Mouse (Mus musculus) limb, embryonic 10.5 days (tissue): ENCODE data around the gene Gm38655. TPM values are rescaled to one million over a fixed set of nuclear protein-coding genes. Genes with fewer than 3 reads are reported as not detected.
"Not testable (repeated sequence)": the region's sequence is repeated elsewhere in the genome, so short reads cannot be mapped to it uniquely, and the experiment has no call there.

Experiments used
- DNase-seq: peaks from one replicate; pipeline ENCODE4 v3.0.0-alpha.2; 2017; ENCODE audit warnings: low spot score
- H3K27ac ChIP-seq: fragments of 300-500 bp; sonication (generic); 2 replicates; pipeline ENCODE4 v1.5.1; 2016; ENCODE audit warnings: mild to moderate bottlenecking
- H3K27me3 ChIP-seq: fragments of 300-500 bp; sonication (generic); 2 replicates; pipeline ENCODE4 v1.6.1; 2016; ENCODE audit warnings: low read depth, mild to moderate bottlenecking; ENCODE audit not compliant: poor library complexity, severe bottlenecking
- H3K36me3 ChIP-seq: fragments of 300-500 bp; sonication (generic); 2 replicates; pipeline ENCODE4 v1.6.1; 2016; ENCODE audit warnings: mild to moderate bottlenecking, moderate library complexity
- H3K4me1 ChIP-seq: fragments of 300-500 bp; sonication (generic); 2 replicates; pipeline ENCODE4 v1.6.1; 2016
- H3K4me3 ChIP-seq: fragments of 300-500 bp; sonication (generic); 2 replicates; pipeline ENCODE4 v1.5.1; 2016; ENCODE audit warnings: mild to moderate bottlenecking, moderate library complexity
- H3K9me3 ChIP-seq: fragments of 300-500 bp; sonication (generic); replicated peaks from 2 replicates; pipeline ENCODE4 v1.6.1; 2016; ENCODE audit warnings: mild to moderate bottlenecking
- WGBS: fragments of 180-500 bp; shearing (Covaris S2); methylation state at CpG from one replicate; pipeline ENCODE4 v1.1.7; 2016; 5-methylcytosine and 5-hydroxymethylcytosine counted together
- polyA plus RNA-seq: library from polyadenylated mRNA; unstranded; fragments of >200 nt; fragmentation: Nextera tagmentation; extraction: Ambion mirVana; gene quantifications from 2 replicates; pipeline ENCODE4 v1.2.1, GENCODE M21; 2016

Gene Gm38655
- polyA plus RNA-seq, 1 experiment from 2014 or later, result not detected

- no peak for DNase-seq
- no peaks in the 10 kb centered on the region for H3K27me3 ChIP-seq
- no peak within 1 kb of the TSS for H3K27ac ChIP-seq
- H3K36me3 ChIP-seq, result peaks cover 43% of the 10 kb centered on the region
- 83% methylated on average over 1 of the region's 1 CpGs for WGBS
- 0 out of 2 replicates have a peak, but pooled peaks cover 3% of the 10 kb centered on the region for H3K4me1 ChIP-seq
- no peaks in the 10 kb centered on the region for H3K9me3 ChIP-seq
- no peak within 1 kb of the TSS for H3K4me3 ChIP-seq
Observed at GRCm38 (mm10) chr17:25162161-25162560, 13.1 kb downstream of the Gm38655 start, which contains the start of gene Ccdc154. TSS of gene Ccdc154 (plus strand) at chr17:25162461.

- H3K9me3 ChIP-seq, result no peaks in the 10 kb centered on the region
- WGBS, result 72% methylated on average over 4 of the region's 4 CpGs
- no peak overlapping the region for H3K4me3 ChIP-seq
- H3K27ac ChIP-seq, result no peak overlapping the region
- H3K36me3 ChIP-seq, result peaks cover 35% of the 10 kb centered on the region
- no peaks in the 10 kb centered on the region for H3K4me1 ChIP-seq
- no peaks in the 10 kb centered on the region for H3K27me3 ChIP-seq
- DNase-seq, result no peak
Observed at GRCm38 (mm10) chr17:25139960-25140359, 35.3 kb downstream of the Gm38655 start.

- Histone ChIP-seq H3K4me3 (no peak overlapping the region), H3K27ac (no peak overlapping the region), H3K4me1 (peaks cover 10% of the 10 kb centered on the region), H3K27me3 (no peaks in the 10 kb centered on the region), H3K36me3 (peaks cover 23% of the 10 kb centered on the region), H3K9me3 (no peaks in the 10 kb centered on the region)
- 100% methylated on average over 1 of the region's 1 CpGs for WGBS
- no peak for DNase-seq
Observed at GRCm38 (mm10) chr17:25138803-25139202, 36.5 kb downstream of the Gm38655 start.

- Histone ChIP-seq H3K9me3 (no peaks in the 10 kb centered on the region), H3K36me3 (peaks cover 14% of the 10 kb centered on the region), H3K4me3 (no peak overlapping the region), H3K27me3 (no peaks in the 10 kb centered on the region), H3K4me1 (peaks cover 11% of the 10 kb centered on the region), H3K27ac (no peak overlapping the region)
- WGBS, result 88% methylated on average over 6 of the region's 6 CpGs
- DNase-seq, result no peak
Observed at GRCm38 (mm10) chr17:25135622-25136021, 39.6 kb downstream of the Gm38655 start.

GRCm38 (mm10) chr17:25133275-25133698, 42.0 kb downstream of the Gm38655 start, which contains the start of gene Clcn7:
TSS of gene Clcn7 (plus strand) at chr17:25133391.
- Histone ChIP-seq H3K4me1 (peaks cover 11% of the 10 kb centered on the region), H3K36me3 (peaks cover 9% of the 10 kb centered on the region; the same call in 1 of the 2 replicates), H3K27ac (peak within 1 kb of the TSS; percentile 75), H3K27me3 (no peaks in the 10 kb centered on the region), H3K9me3 (no peaks in the 10 kb centered on the region), H3K4me3 (peak within 1 kb of the TSS; percentile 76)
- under 1% methylated on average over 40 of the region's 40 CpGs for WGBS
- peak; percentile 99 for DNase-seq

- H3K27ac ChIP-seq, result no peak overlapping the region
- no peaks in the 10 kb centered on the region for H3K9me3 ChIP-seq
- no peak for DNase-seq
- whole genome bisulfite sequencing, result 88% methylated on average over 1 of the region's 1 CpGs
- no peaks in the 10 kb centered on the region for H3K27me3 ChIP-seq
- H3K4me1 ChIP-seq, result peaks cover 11% of the 10 kb centered on the region
- H3K4me3 ChIP-seq, result no peak overlapping the region
- H3K36me3 ChIP-seq, result no peaks in the 10 kb centered on the region
Observed at GRCm38 (mm10) chr17:25130060-25130459, 45.2 kb downstream of the Gm38655 start.

GRCm38 (mm10) chr17:25127681-25128080, 47.6 kb downstream of the Gm38655 start:
- Histone ChIP-seq H3K36me3 (no peaks in the 10 kb centered on the region), H3K27me3 (peaks cover 3% of the 10 kb centered on the region; the same call in 1 of the 2 replicates), H3K27ac (no peak overlapping the region), H3K4me3 (no peak overlapping the region), H3K4me1 (no peaks in the 10 kb centered on the region), H3K9me3 (no peaks in the 10 kb centered on the region)
- 79% methylated on average over 9 of the region's 9 CpGs for WGBS
- DNase-seq, result no peak

GRCm38 (mm10) chr17:25127079-25127478, 48.2 kb downstream of the Gm38655 start:
- H3K36me3 ChIP-seq, result no peaks in the 10 kb centered on the region
- 76% methylated on average over 8 of the region's 8 CpGs for WGBS
- H3K4me1 ChIP-seq, result no peaks in the 10 kb centered on the region
- no peak overlapping the region for H3K4me3 ChIP-seq
- H3K27me3 ChIP-seq, result peaks cover 5% of the 10 kb centered on the region; the same call in 1 of the 2 replicates
- no peak overlapping the region for H3K27ac ChIP-seq
- no peaks in the 10 kb centered on the region for H3K9me3 ChIP-seq
- DNase-seq, result no peak

GRCm38 (mm10) chr17:25125442-25126060, 49.7 kb downstream of the Gm38655 start:
- 81% methylated on average over 3 of the region's 3 CpGs for WGBS
- H3K4me1 ChIP-seq, H3K27ac ChIP-seq, H3K4me3 ChIP-seq, H3K9me3 ChIP-seq, H3K27me3 ChIP-seq, H3K36me3 ChIP-seq, DNase-seq: not testable (repeated sequence)

GRCm38 (mm10) chr17:25123979-25124378, 51.3 kb downstream of the Gm38655 start:
- no peak for DNase-seq
- 32% methylated on average over 7 of the region's 7 CpGs for WGBS

More at GRCm38 (mm10) chr17:25123979-25124378, 51.3 kb downstream of the Gm38655 start:
- peaks cover 5% of the 10 kb centered on the region; the same call in 1 of the 2 replicates for H3K27me3 ChIP-seq
- H3K36me3 ChIP-seq, result no peaks in the 10 kb centered on the region
- no peaks in the 10 kb centered on the region for H3K9me3 ChIP-seq
- H3K27ac ChIP-seq, result no peak overlapping the region
- H3K4me1 ChIP-seq, result no peaks in the 10 kb centered on the region
- no peak overlapping the region for H3K4me3 ChIP-seq

Other genes with a start within 250 kb of the Gm38655 start
- gene Mapk8ip3, start 238.5 kb downstream of the Gm38655 start, polyA plus RNA-seq, result 32.1 and 39.3 TPM in 2 replicates
- gene Jpt2, start 214.8 kb downstream of the Gm38655 start, polyA plus RNA-seq, result 369 and 370 TPM in 2 replicates
- 10.4 and 10.8 TPM in 2 replicates for gene Cramp1l, start 159.7 kb downstream of the Gm38655 start, polyA plus RNA-seq
- 24.2 and 30.0 TPM in 2 replicates for gene Ift140, start 159.4 kb downstream of the Gm38655 start, polyA plus RNA-seq
- gene Tmem204, start 91.9 kb downstream of the Gm38655 start, polyA plus RNA-seq, result 11.3 and 15.3 TPM in 2 replicates
- 60.6 and 60.7 TPM in 2 replicates for gene Telo2, start 59.5 kb downstream of the Gm38655 start, polyA plus RNA-seq
- 0.18 and 0.23 TPM in 2 replicates for gene Ptx4, start 54.7 kb downstream of the Gm38655 start, polyA plus RNA-seq
- 21.3 and 26.5 TPM in 2 replicates for gene Clcn7, start 42.1 kb downstream of the Gm38655 start, polyA plus RNA-seq
- not detected in 2 replicates for gene Ccdc154, start 13.0 kb downstream of the Gm38655 start, polyA plus RNA-seq
- gene BC003965, start 9.1 kb upstream of the Gm38655 start, polyA plus RNA-seq, result 36.0 and 38.5 TPM in 2 replicates
- gene Unkl, start 12.9 kb upstream of the Gm38655 start, polyA plus RNA-seq, result 9.1 and 10.0 TPM in 2 replicates
- gene Gnptg, start 64.7 kb upstream of the Gm38655 start, polyA plus RNA-seq, result 34.6 and 35.0 TPM in 2 replicates
- gene Tsr3, start 64.7 kb upstream of the Gm38655 start, polyA plus RNA-seq, result 74.6 and 76.6 TPM in 2 replicates
- gene Baiap3, start 80.9 kb upstream of the Gm38655 start, polyA plus RNA-seq, result 0.49 and 0.93 TPM in 2 replicates
- gene Ube2i, start 99.2 kb upstream of the Gm38655 start, polyA plus RNA-seq, result 974 and 998 TPM in 2 replicates
- not detected in 2 replicates for gene Prss34, start 122.9 kb upstream of the Gm38655 start, polyA plus RNA-seq
- gene Prss28, start 133.2 kb upstream of the Gm38655 start, polyA plus RNA-seq, result not detected in 2 replicates
- gene Prss29, start 143.2 kb upstream of the Gm38655 start, polyA plus RNA-seq, result not detected in 2 replicates
- not detected in 2 replicates for gene Tpsab1, start 170.1 kb upstream of the Gm38655 start, polyA plus RNA-seq
- not detected in 2 replicates for gene Tpsb2, start 190.8 kb upstream of the Gm38655 start, polyA plus RNA-seq
- gene Tpsg1, start 193.8 kb upstream of the Gm38655 start, polyA plus RNA-seq, result not detected in 2 replicates